Mouse (Mus musculus) frontal cortex, postnatal 14 days (tissue): ENCODE data around the gene BC017158.

Experiments
- DNase-seq, 2 experiments: peaks; one replicate each; pipeline ENCODE4 v3.0.0; 2022; ENCODE audit warnings: low spot score in 2 of 2

The BC017158 gene

DNA sequence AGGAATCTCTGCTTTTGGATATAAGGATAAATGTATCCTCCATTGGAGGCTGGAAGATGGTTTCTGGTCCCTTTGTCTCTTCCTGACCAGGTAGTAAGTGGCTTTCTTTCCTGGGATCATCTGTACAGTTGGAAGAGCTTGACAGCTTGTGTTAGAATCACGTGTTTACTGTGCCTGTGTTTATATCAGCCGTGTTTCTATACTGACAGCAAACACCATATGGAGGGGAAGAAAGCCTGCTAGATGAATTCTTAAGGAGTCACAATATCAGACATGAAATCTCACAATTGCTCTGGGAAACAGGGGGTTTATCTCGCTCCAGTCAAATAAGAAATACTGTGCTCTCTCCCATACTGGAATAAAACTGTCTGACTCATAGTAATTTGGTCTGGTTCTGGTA is 11.2 kb upstream of the BC017158 start:
- DNase-seq = no peak

GRCm38 (mm10) chr7:128307851-128308250 is 9.9 kb upstream of the BC017158 start:
- DNase-seq = no peak

GRCm38 (mm10) chr7:128304907-128305306 is 6.9 kb upstream of the BC017158 start:
- DNase-seq = peak; percentile 15 to 24

- DNase-seq = no peak
These were observed 6.2 kb upstream of the BC017158 start for GRCm38 (mm10) chr7:128304198-128304597.

GRCm38 (mm10) chr7:128302151-128302550 is 4.2 kb upstream of the BC017158 start:
- DNase-seq = no peak

DNA sequence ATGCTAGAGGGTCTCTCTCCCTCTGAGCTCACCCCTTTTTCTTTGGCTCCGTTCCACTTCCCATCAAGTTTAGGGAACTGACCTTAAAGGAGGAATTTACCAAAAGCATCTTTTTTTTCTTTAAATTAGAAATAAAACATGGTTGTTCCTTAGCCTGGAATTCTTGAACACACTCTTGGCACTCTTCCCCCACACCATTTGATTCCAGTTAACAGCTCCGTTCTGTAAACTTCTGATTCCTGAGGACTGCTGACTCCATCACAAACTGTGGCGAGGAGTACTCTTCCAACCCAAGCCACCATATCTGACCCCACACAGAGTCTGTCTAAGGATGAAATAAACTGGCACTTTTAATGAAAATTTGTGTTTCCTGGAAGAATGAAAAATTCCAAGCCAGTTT is 3.0 kb upstream of the BC017158 start:
- DNase-seq = no peak

- DNase-seq = no peak
These were observed 742 bp upstream of the BC017158 start for GRCm38 (mm10) chr7:128298481-128299342.

GRCm38 (mm10) chr7:128297291-128297616 is 716 bp downstream of the BC017158 start:
- DNase-seq = no peak

DNA sequence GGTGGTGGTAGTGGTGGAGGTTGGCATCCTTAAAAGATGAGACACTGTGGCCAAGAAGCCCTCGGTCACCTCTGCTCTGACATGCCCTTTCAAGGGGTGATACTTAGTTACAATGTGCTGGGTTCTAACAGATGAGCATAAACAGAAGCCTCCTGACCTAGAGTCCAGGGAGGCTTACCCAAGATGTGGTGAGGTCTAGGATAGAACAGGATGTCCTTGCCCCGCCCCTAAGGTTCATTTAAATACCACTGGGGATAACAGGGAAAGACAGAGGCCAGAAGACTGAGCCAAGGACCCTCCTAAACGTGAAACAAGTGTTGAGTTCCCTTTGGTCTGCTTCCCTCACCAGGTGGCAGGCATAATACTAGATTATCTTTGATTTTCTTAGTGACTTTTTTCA is 1.5 kb downstream of the BC017158 start:
- DNase-seq = no peak

GRCm38 (mm10) chr7:128294785-128295184 is 3.2 kb downstream of the BC017158 start:
- no peak for DNase-seq

- DNase-seq = no peak
These were observed 8.9 kb downstream of the BC017158 start for GRCm38 (mm10) chr7:128288923-128289544.

DNA sequence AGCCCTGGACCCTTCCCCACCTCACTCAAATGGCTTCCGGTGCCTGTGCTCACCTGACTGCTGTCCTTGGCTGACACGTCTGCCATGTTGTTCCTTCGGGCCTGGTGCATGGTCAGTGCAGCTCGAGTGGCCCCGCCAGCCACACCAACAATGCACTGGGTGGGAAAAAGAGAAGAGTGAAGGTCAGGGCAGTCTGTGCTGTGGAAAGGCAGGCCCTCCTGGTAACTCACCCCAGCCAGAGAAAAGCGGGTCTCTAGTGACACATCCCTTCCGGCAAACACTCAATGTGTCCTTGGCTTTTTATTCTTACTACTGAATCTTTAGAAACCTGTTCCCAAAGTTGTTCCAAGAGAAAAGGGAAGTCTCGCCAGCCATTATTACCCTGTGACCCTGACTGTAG is 12.9 kb downstream of the BC017158 start:
- DNase-seq = no peak

DNA sequence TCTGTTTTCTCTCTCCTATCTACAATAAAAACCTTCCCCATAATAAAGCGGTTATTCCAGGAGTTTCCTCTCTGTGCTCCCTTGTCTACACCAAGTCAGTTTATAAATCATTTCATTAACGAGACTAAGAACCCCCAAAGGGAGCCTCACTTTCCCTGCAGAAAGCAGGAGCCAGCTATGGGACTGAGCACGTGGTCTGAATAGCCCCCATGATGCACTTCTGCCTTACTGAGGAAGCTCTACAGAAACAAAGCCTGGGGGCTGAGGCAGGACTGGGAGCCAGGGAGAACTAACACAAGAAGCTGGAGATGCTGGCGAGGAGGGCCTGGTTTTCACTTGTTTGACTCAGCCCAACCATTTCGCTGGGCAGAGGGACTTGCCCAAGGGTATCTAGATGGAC is 13.9 kb downstream of the BC017158 start:
- no peak for DNase-seq

- DNase-seq = no peak
These were observed 15.3 kb downstream of the BC017158 start for GRCm38 (mm10) chr7:128282532-128283244.

DNA sequence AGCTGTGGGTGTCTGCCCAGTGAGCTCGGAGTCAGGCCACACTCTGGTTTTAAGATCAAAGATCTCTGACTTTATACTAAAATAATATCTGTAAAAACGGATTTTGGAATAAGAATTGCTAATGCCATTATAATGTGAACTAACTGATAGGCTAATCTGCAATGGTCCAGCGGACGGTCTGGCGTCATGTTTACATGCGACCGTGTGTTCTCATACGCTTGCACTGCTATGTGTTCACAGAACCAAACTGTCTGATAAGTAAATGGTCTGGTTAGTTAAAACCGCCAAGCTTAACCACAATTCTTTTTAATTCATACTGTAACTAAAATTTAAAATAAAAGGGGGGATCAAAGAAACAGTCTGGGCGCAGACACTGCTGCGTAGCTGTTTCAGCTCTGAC is 16.2 kb downstream of the BC017158 start:
- no peak for DNase-seq

DNA sequence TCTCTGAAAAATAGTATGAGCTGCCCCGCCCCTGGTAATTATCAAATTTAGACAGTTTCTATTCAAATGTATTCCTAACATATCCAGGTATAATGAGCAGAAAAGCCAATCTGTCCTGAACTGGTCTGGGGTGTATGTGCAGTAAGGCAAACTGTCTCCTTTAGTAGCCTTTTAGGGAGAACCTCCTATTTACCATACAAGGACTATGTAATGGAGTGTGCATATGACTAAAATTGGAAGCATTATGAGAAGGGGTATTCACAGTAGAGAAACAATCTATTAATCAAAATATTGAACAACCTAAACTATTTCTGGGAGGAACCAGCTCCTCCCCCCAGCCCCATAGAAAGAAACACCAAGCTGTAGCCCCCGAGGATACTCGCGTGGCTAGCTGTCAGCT is 18.2 kb downstream of the BC017158 start:
- no peak for DNase-seq

- DNase-seq = no peak
These were observed 21.9 kb downstream of the BC017158 start for GRCm38 (mm10) chr7:128276051-128276450.

DNA sequence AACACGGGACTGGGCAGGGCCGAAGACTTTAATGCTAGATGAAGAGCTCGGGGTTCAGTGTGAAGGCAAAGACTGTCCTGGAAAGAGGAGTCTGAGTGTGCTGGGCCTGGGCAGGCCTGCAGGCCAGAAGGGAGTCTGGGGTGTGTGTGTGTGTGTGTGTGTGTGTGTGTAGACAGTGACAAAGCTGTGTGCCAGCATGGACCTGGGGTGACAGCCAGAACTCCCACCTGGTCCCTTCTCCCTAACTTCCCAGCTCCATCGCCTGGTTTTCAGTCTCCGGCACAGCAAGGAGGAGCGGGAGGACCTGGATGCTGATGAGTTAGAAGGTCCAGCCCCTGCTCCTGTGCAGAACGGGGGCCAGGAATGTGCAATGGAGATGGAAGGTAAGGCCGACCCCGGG is 26.5 kb downstream of the BC017158 start:
- no peak for DNase-seq

- DNase-seq = no peak
These were observed 27.5 kb downstream of the BC017158 start for GRCm38 (mm10) chr7:128270431-128270850.

DNA sequence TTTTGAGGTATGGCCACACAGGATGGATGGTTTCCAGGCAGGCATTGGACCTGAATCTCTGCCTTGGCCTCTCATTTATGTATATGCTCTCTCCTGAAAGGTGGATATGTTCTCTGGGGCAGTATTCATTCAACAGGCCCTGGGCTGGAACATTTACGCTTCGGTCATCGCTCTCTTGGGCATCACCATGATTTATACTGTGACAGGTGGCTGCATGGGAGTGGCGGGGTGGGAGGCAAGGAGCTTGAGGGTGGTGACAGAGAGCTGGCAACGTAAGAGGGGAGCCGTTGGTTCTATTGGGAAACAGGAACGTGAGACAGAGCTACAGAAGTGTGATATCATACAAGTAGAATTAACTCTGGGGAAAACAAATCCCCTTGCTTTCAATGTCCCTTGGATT is 30.2 kb downstream of the BC017158 start:
- DNase-seq = no peak

DNA sequence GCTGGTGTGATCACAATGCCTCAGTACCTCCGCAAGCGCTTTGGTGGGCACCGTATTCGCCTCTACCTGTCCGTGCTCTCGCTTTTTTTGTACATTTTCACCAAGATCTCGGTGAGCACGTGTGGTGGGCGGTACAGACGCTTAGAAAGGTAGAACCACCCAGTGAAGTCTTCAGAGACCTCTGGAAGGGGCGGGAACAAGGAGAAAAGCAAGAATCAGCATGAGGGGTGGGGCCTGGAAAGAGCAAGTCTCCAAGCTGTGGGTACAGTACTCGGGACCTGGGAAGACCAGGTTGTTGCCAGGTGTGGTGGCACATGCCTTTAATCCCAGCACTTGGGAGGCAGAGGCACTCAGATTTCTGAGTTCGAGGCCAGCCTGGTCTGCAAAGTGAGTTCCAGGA is 30.6 kb downstream of the BC017158 start:
- no peak for DNase-seq

- no peak for DNase-seq
These were observed 31.9 kb downstream of the BC017158 start for GRCm38 (mm10) chr7:128266056-128266455.

DNA sequence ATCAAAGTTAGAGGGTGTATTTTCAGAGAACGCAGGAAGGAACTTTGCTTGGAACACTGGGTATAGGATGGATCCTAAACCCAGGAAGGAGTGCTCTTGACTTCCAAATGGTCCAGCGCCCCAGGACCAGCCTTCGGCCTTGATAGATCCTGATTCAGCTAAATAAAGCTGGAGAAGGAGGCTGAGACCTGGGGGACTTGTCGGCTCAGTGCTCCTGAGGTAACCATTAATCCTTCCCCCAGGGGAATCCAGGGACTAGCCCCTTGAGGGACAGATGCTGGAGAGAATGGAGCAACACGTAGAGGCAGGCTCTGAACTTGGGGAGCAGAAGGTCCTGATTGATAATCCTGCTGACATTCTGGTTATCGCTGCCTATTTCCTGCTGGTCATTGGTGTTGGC is 32.6 kb downstream of the BC017158 start, which contains the start of gene Slc5a2:
Slc5a2 (plus strand) TSS at position 247 of the 400 bp plus-strand sequence.
- no peak for DNase-seq
